Mouse (Mus musculus) heart, embryonic 16.5 days (tissue): ENCODE measurements around the gene Gm9936. TPM values are rescaled to one million over a fixed set of nuclear protein-coding genes. Genes with fewer than 3 reads are reported as not detected.
"Not testable (repeated sequence)": the region's sequence is repeated elsewhere in the genome, so short reads cannot be mapped to it uniquely, and the experiment has no call there.

Experiments
- ATAC-seq: fragments of 200-750 bp; cut with Nextera tagmentation; replicated peaks from 2 replicates; pipeline ENCODE4 v1.8.0; 2017; ENCODE audit warnings: moderate number of reproducible peaks; ENCODE audit not compliant: insufficient read depth, low FRiP score; ENCODE audit errors: extremely low read depth
- H3K27ac ChIP-seq: fragments of 300-500 bp; sonication (generic); 2 replicates; pipeline ENCODE4 v1.5.1; 2014; ENCODE audit warnings: mild to moderate bottlenecking, low read length, control low read depth, moderate library complexity
- H3K27me3 ChIP-seq: fragments of 300-500 bp; sonication (generic); 2 replicates; pipeline ENCODE4 v1.6.1; 2014; ENCODE audit warnings: low read length, mixed read lengths; ENCODE audit not compliant: control insufficient read depth, insufficient read depth
- H3K36me3 ChIP-seq: fragments of 300-500 bp; sonication (generic); 2 replicates; pipeline ENCODE4 v1.6.1; 2014; ENCODE audit not compliant: control insufficient read depth, insufficient read depth
- H3K4me1 ChIP-seq: fragments of 300-500 bp; sonication (generic); 2 replicates; pipeline ENCODE4 v1.6.1; 2014; ENCODE audit warnings: low read length, mixed read lengths; ENCODE audit not compliant: control insufficient read depth, insufficient read depth
- H3K4me2 ChIP-seq: fragments of 300-500 bp; sonication (generic); 2 replicates; pipeline ENCODE4 v1.6.1; 2014; ENCODE audit warnings: low read depth, mild to moderate bottlenecking, control low read depth, low read length
- H3K4me3 ChIP-seq: fragments of 300-500 bp; sonication (generic); 2 replicates; pipeline ENCODE4 v1.5.1; 2014; ENCODE audit warnings: mild to moderate bottlenecking, control low read depth, low read length
- H3K9ac ChIP-seq: fragments of 300-500 bp; sonication (generic); 2 replicates; pipeline ENCODE4 v1.6.1; 2014; ENCODE audit warnings: low read length, control low read depth
- H3K9me3 ChIP-seq: fragments of 300-500 bp; sonication (generic); replicated peaks from 2 replicates; pipeline ENCODE4 v1.6.1; 2016; ENCODE audit warnings: low read length; ENCODE audit not compliant: control insufficient read depth
- WGBS: fragments of 180-500 bp; shearing (Covaris S2); extraction: QIAGEN DNeasy Blood & Tissue Kit; methylation state at CpG from one replicate; pipeline ENCODE4 v1.1.7; 2014; 5-methylcytosine and 5-hydroxymethylcytosine counted together
- polyA plus RNA-seq: library from polyadenylated mRNA; unstranded; fragments of >200 nt; fragmentation: Nextera tagmentation; extraction: Ambion mirVana; gene quantifications from 2 replicates; pipeline ENCODE4 v1.2.1, GENCODE M21; 2015

The Gm9936 gene
- polyA plus RNA-seq, 1 experiment from 2014 or later = not detected

DNA sequence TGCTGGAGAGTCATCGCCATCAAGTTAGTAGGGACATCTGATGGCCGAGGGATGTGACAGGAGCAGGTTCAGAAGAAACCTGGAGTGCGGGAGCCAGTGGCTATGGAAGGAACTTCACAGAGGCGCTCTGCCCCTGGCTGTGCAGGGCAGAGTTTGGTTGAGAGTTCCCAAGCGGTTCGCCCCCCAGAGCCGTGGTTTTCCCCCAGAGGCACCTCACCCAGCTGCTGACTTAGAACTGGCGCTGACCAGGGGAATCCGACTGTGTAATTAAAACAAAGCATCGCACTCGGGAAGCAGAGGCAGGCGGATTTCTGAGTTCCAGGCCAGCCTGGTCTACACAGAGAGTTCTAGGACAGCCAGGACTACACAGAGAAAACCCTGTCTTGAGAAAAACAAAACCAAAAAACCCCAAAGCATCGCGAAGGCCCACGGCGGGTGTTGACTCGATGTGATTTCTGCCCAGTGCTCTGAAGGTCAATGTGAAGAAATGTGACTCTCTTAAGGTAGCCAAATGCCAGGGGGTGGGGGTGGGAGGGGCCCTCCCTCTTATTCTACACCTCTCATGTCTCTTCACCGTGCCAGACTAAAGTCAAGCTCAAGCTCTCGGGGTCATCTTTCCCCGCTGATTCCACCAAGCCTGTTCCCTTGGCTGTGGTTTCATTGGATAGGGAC is 6.8 kb downstream of the Gm9936 start:
- WGBS = 84% methylated on average over 20 of the region's 20 CpGs
- no peak overlapping the region for H3K27ac ChIP-seq
- ATAC-seq = no peak
- no peak overlapping the region for H3K4me3 ChIP-seq
- H3K4me1 ChIP-seq = no peaks in the 10 kb centered on the region
- H3K36me3 ChIP-seq = no peaks in the 10 kb centered on the region
- H3K9me3 ChIP-seq = no peaks in the 10 kb centered on the region
- no peaks in the 10 kb centered on the region; the same call in 1 of the 2 replicates for H3K27me3 ChIP-seq
- no peak overlapping the region for H3K4me2 ChIP-seq
- H3K9ac ChIP-seq = no peak overlapping the region

- H3K27me3 ChIP-seq, H3K9me3 ChIP-seq, H3K4me1 ChIP-seq, H3K36me3 ChIP-seq, H3K27ac ChIP-seq, ATAC-seq, H3K4me3 ChIP-seq, H3K9ac ChIP-seq, H3K4me2 ChIP-seq: not testable (repeated sequence)
- 77% methylated on average over 2 of the region's 2 CpGs for WGBS
Measured at GRCm38 (mm10) chr5:114844371-114844770, 14.1 kb downstream of the Gm9936 start.

DNA sequence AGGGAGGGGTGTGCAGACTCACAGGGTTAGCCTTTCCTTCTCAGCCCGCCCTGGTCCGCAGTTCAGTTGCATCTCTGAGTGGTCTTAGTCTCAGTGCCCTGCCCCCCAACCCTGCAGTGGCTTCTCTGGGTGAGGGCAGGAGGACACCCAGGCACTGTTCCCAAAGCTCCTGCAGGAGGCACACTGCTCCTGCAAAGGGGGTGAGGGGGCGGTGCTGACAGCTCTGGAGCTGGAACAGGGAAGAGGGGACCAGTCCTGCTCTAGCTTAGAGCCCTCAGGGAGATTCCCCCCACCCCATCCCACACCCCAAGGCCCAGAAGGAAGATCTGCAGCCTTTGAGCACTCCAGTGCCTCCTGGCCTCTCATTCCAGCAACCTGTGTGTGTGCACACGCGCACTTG is 15.8 kb downstream of the Gm9936 start:
- Histone ChIP-seq H3K36me3 (no peaks in the 10 kb centered on the region), H3K4me2 (no peak overlapping the region), H3K27me3 (no peaks in the 10 kb centered on the region), H3K27ac (no peak overlapping the region), H3K4me3 (no peak overlapping the region), H3K9ac (no peak overlapping the region), H3K4me1 (no peaks in the 10 kb centered on the region), H3K9me3 (no peaks in the 10 kb centered on the region)
- ATAC-seq = no peak
- 75% methylated on average over 5 of the region's 5 CpGs for WGBS

GRCm38 (mm10) chr5:114842155-114842554 is 16.3 kb downstream of the Gm9936 start:
- not testable (repeated sequence) for H3K4me2 ChIP-seq, H3K27me3 ChIP-seq, H3K36me3 ChIP-seq, H3K4me3 ChIP-seq, H3K4me1 ChIP-seq, ATAC-seq, H3K9ac ChIP-seq, H3K27ac ChIP-seq, H3K9me3 ChIP-seq
- 44% methylated on average over 3 of the region's 3 CpGs for WGBS

DNA sequence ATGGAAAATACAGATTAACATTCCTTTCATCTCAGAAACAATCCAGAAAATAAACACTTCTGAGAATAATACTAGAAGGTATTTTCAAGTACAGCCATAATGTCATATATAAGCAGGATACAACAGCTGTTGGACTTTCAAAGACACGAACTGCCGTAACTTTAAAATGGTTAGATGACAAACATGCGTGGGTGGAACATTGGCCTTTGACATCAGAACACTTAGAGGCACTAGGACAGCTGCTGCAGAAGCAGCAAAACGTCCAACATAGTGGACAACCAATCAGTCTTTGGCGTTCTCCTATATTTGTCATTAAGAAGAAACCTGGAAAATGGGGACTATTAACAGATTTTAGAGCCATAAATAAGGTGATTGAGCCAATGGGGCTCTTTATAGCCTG is 18.0 kb downstream of the Gm9936 start:
- H3K27ac ChIP-seq, H3K36me3 ChIP-seq, H3K4me3 ChIP-seq, H3K4me2 ChIP-seq, ATAC-seq, H3K4me1 ChIP-seq, H3K9ac ChIP-seq, H3K27me3 ChIP-seq, H3K9me3 ChIP-seq: not testable (repeated sequence)
- WGBS = 66% methylated on average over 5 of the region's 5 CpGs

DNA sequence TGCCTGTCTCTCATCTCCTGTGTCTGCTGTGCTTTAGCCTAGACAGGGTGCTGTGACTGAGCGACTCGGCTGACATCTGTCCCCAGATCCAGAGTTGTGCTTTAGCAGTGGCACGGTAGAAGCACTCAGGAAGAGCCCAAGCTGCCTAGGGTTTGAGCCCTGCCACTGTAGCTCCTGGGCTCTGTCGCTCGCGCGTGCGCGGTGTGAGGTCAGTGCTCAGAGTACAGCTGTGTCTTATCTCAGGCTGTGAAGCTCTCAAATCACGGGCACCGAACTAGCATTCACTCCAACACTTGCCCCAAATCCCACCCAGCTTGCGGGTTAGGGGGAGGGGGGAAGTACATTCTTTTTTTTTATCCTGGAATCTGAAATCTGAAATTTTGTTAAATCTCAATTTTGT is 21.6 kb downstream of the Gm9936 start:
- H3K27me3 ChIP-seq = no peaks in the 10 kb centered on the region
- H3K9me3 ChIP-seq = no peaks in the 10 kb centered on the region
- H3K9ac ChIP-seq = no peak overlapping the region
- 21% methylated on average over 12 of the region's 12 CpGs for WGBS
- no peaks in the 10 kb centered on the region for H3K36me3 ChIP-seq
- H3K4me1 ChIP-seq = no peaks in the 10 kb centered on the region
- H3K27ac ChIP-seq = no peak overlapping the region
- no peak overlapping the region for H3K4me2 ChIP-seq
- ATAC-seq = no peak
- no peak overlapping the region for H3K4me3 ChIP-seq

DNA sequence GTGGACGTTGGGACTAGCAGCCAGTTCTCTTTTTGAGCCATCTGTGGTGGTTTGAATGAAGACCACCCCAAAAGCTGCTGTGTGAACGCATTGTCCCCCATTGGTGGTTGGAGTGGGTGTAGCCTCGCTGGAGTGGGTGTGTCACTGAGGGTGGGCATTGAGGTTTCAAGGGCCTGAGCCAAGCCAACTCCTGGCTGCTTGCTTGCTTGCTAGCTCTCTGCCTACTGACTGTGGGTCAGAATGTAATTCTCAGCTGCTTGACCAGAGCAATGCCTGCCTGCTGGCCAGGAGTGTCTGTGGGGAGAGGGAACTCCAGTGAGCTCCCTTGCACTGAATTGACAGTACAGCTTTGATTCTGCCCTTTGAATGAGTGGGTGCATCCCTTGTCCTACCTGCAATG is 28.7 kb downstream of the Gm9936 start:
- Histone ChIP-seq H3K27ac (no peak overlapping the region), H3K36me3 (no peaks in the 10 kb centered on the region), H3K27me3 (no peaks in the 10 kb centered on the region), H3K4me3 (no peak overlapping the region), H3K4me1 (peaks cover 3% of the 10 kb centered on the region; the same call in 1 of the 2 replicates), H3K9ac (no peak overlapping the region), H3K4me2 (no peak overlapping the region), H3K9me3 (no peaks in the 10 kb centered on the region)
- ATAC-seq = no peak
- WGBS = 62% methylated on average over 3 of the region's 3 CpGs

DNA sequence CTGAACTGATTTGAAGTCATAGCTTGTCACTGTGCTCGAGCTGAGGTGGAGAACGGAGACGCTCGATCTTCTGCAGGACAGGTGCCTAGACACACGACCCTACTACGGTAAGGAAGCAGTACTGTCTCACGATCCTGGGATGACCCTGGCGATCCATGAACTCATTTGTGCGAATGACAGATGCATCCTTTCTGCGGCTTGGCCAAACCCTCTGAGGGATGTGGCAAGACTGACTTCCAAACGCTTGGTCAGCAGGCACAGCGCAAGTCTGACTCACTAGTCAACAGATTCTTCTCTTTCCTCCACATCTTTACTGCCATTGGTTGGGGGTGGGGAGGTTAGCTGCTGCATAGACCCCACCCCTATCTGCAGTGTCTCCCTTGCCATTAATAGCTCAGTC is 31.1 kb downstream of the Gm9936 start:
- 82% methylated on average over 12 of the region's 12 CpGs for WGBS
- H3K4me3 ChIP-seq = no peak overlapping the region
- peaks cover 3% of the 10 kb centered on the region; the same call in 1 of the 2 replicates for H3K4me1 ChIP-seq
- H3K27me3 ChIP-seq = no peaks in the 10 kb centered on the region
- no peak overlapping the region for H3K9ac ChIP-seq
- no peak overlapping the region for H3K4me2 ChIP-seq
- H3K9me3 ChIP-seq = no peaks in the 10 kb centered on the region
- ATAC-seq = no peak
- H3K36me3 ChIP-seq = no peaks in the 10 kb centered on the region
- H3K27ac ChIP-seq = no peak overlapping the region

DNA sequence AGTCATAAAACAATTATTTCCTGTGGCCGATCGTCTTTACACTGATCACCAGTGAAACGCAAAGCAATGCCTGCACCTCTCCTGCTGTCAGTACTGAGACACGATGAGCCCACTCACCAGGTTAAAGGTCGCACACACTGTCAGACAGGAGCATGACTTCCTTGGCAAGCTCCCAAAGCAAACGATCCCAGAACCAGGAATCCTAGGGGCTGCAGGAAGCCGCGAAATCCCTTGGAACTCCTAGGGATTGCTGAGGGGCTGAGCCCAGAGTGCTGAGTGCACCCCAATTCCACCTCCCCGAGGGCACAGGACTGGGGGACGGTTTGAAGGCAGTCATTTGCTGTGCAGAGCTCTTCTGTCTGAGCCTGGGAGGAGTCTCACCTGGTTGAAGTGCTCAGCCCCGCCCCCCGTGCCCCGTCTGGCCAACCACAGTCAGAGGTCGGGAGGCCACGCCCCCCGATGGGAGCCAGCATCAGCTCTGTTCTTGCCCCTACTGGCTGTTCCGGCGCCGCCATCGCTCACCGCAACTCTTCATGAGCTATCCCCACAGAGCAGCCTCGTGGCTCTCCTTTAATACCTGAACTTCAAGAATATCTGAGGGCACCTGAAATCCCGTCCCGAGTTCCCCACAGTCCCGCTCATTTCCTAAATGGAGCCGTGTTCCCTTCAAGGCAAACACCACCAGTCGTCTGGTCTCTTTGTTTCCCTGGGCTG is 32.3 kb downstream of the Gm9936 start:
- H3K9me3 ChIP-seq = peaks cover 4% of the 10 kb centered on the region; the same call in 1 of the 2 replicates
- peak; percentile 78 for ATAC-seq
- H3K4me2 ChIP-seq = peak overlapping the region; percentile 80
- no peaks in the 10 kb centered on the region for H3K27me3 ChIP-seq
- H3K27ac ChIP-seq = no peak overlapping the region
- H3K4me3 ChIP-seq = peak overlapping the region; percentile 49
- WGBS = 7% methylated on average over 27 of the region's 27 CpGs
- peaks cover 3% of the 10 kb centered on the region; the same call in 1 of the 2 replicates for H3K4me1 ChIP-seq
- 0 out of 2 replicates have a peak, but pooled peaks cover 3% of the 10 kb centered on the region for H3K36me3 ChIP-seq
- peak overlapping the region; percentile 51 for H3K9ac ChIP-seq
